Mouse (Mus musculus) spleen, embryonic (tissue): ENCODE results near the gene Foxn4.

Experiments
- CTCF ChIA-PET: fragments of 350-600 bp; sonication (Branson Sonifier 250); formaldehyde crosslinking; loops from one replicate; lab custom pipeline; 2022; lab: Charles Lee

Gene Foxn4

GRCm38 (mm10) chr5:114282346-114282745 lies 8.7 kb upstream of the Foxn4 start:
- CTCF ChIA-PET, result no interaction called here

- CTCF ChIA-PET, result no interaction called here
Measured at GRCm38 (mm10) chr5:114279382-114280143, 6.0 kb upstream of the Foxn4 start.

GRCm38 (mm10) chr5:114275991-114276390 lies 2.4 kb upstream of the Foxn4 start:
- CTCF ChIA-PET, result no interaction called here

GRCm38 (mm10) chr5:114275339-114275738 lies 1.7 kb upstream of the Foxn4 start:
- CTCF ChIA-PET, result no interaction called here

- CTCF ChIA-PET, result interaction anchor here (0.6 kb wide), 1 partner anchor 11 kb away, joined by 3 read pairs; no protein-coding TSS in a partner anchor
Measured at GRCm38 (mm10) chr5:114269984-114270383, 3.6 kb downstream of the Foxn4 start.

- CTCF ChIA-PET, result no interaction called here
Measured at GRCm38 (mm10) chr5:114269499-114269898, 4.1 kb downstream of the Foxn4 start.

- CTCF ChIA-PET, result no interaction called here
Measured at GRCm38 (mm10) chr5:114268646-114269045, 5.0 kb downstream of the Foxn4 start.

- CTCF ChIA-PET, result no interaction called here
Measured at GRCm38 (mm10) chr5:114264791-114265190, 8.8 kb downstream of the Foxn4 start.

GRCm38 (mm10) chr5:114264030-114264459 lies 9.6 kb downstream of the Foxn4 start:
- CTCF ChIA-PET, result no interaction called here

- CTCF ChIA-PET, result no interaction called here
Measured at GRCm38 (mm10) chr5:114261494-114261893, 12.1 kb downstream of the Foxn4 start.

GRCm38 (mm10) chr5:114259495-114259894 lies 14.1 kb downstream of the Foxn4 start:
- CTCF ChIA-PET, result interaction anchor here (0.9 kb wide), 1 partner anchor 11 kb away, joined by 3 read pairs; no protein-coding TSS in a partner anchor

GRCm38 (mm10) chr5:114248174-114248589 lies 25.4 kb downstream of the Foxn4 start:
- CTCF ChIA-PET, result no interaction called here

GRCm38 (mm10) chr5:114246465-114246864 lies 27.1 kb downstream of the Foxn4 start:
- CTCF ChIA-PET, result no interaction called here

- CTCF ChIA-PET, result no interaction called here
Measured at GRCm38 (mm10) chr5:114239737-114240136, 33.9 kb downstream of the Foxn4 start.

- CTCF ChIA-PET, result no interaction called here
Measured at GRCm38 (mm10) chr5:114238924-114239323, 34.7 kb downstream of the Foxn4 start.

GRCm38 (mm10) chr5:114228901-114229300 lies 44.7 kb downstream of the Foxn4 start:
- CTCF ChIA-PET, result no interaction called here

GRCm38 (mm10) chr5:114226051-114226450 lies 47.6 kb downstream of the Foxn4 start:
- CTCF ChIA-PET, result no interaction called here

GRCm38 (mm10) chr5:114218771-114219170 lies 54.8 kb downstream of the Foxn4 start:
- CTCF ChIA-PET, result no interaction called here

- CTCF ChIA-PET, result no interaction called here
Measured at GRCm38 (mm10) chr5:114213183-114213582, 60.4 kb downstream of the Foxn4 start.

GRCm38 (mm10) chr5:114206158-114206557 lies 67.4 kb downstream of the Foxn4 start:
- CTCF ChIA-PET, result no interaction called here
